Mouse (Mus musculus) skeletal muscle tissue, adult 2 months (tissue): ENCODE results near the gene Pigk.

Experiments used
- DNase-seq: peaks from one replicate; pipeline ENCODE4 v3.0.0-alpha.2; 2012; ENCODE audit warnings: low read depth, low spot score

Gene Pigk

GRCm38 (mm10) chr3:152980978-152981974 lies 267.4 kb downstream of the Pigk start:
- no peak for DNase-seq

- DNase-seq, result no peak
These were observed 268.1 kb downstream of the Pigk start, which contains the start of gene St6galnac5 for GRCm38 (mm10) chr3:152981988-152982387. Gene St6galnac5, minus strand, starts transcription at chr3:152982246.

GRCm38 (mm10) chr3:152990787-152991186 lies 276.9 kb downstream of the Pigk start:
- DNase-seq, result no peak

- no peak for DNase-seq
These were observed 279.7 kb downstream of the Pigk start for GRCm38 (mm10) chr3:152993608-152994007.

GRCm38 (mm10) chr3:152998106-152998505 lies 284.2 kb downstream of the Pigk start:
- DNase-seq, result no peak

- no peak for DNase-seq
These were observed 285.0 kb downstream of the Pigk start for GRCm38 (mm10) chr3:152998901-152999300.

GRCm38 (mm10) chr3:153006893-153007292 lies 293.0 kb downstream of the Pigk start:
- no peak for DNase-seq

- DNase-seq, result no peak
These were observed 302.5 kb downstream of the Pigk start for GRCm38 (mm10) chr3:153016355-153016754.

GRCm38 (mm10) chr3:153018051-153018450 lies 304.2 kb downstream of the Pigk start:
- no peak for DNase-seq

- DNase-seq, result no peak
These were observed 310.1 kb downstream of the Pigk start for GRCm38 (mm10) chr3:153024016-153024415.
